Mouse (Mus musculus): ENCODE measurements around the gene Crabp2. TPM values are rescaled to one million over a fixed set of nuclear protein-coding genes. Genes with fewer than 3 reads are reported as not detected.

Crabp2 gene
- polyA plus RNA-seq, 1 experiment = not detected

DNA sequence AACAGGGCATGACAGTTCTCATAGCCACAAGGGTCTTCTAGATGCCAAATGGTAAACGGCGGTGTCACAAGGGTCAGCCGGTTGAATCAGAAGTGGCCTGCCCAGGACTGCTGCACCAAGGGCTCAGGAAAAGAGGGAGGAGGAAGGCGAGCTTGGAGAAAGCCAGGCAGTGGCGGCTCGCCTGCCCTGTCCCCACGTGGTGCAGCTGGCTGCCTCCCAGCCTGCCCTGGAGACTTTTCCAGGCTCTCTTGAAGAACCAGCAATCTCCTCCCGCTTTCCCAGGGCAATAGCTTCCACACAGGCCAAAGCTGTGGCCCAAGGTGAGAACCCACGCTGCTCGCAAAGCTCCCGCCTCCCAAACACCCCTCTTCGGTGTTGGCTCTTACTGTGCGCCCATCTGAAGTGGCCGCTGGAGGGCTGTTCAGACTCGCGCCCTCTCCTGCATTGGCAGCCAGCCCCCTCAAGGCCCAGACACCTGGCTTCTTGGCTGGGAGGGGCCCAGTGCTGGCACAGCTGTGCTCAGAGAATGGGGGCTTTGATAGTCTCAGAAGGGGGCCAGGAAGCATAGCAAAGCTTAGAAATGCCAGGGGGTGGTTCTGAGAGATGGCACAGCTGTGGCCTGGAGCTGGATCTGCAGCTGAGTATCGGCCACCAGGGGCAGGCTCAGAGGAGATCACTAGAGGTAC lies 54.0 kb downstream of the Crabp2 start:
- no peaks in the 10 kb centered on the region for H3K4me1 ChIP-seq (ENCODE audit: control insufficient read depth, insufficient read depth, low read length)
- H3K27ac ChIP-seq (ENCODE audit: insufficient read depth, low read depth, low read length) = no peak overlapping the region
- H3K4me3 ChIP-seq (ENCODE audit: insufficient read depth, low read length) = no peak overlapping the region
- TF ChIP-seq CTCF (IDR thresholded peaks at IDR 0.05; ENCODE audit: low read depth, low read length) (no peak), POLR2A (IDR thresholded peaks at IDR 0.05; ENCODE audit: borderline replicate concordance, low read depth, low read length) (no peak)

Other genes starting within 250 kb of the Crabp2 start
- gene Lrrc71, start 200.0 kb upstream of the Crabp2 start, polyA plus RNA-seq (2012; ENCODE audit: insufficient read depth, insufficient read length, missing spikeins) = not detected in 2 replicates
- gene Ntrk1, start 153.5 kb upstream of the Crabp2 start, polyA plus RNA-seq (2012; ENCODE audit: insufficient read depth, insufficient read length, missing spikeins) = not detected in 2 replicates
- not detected in 2 replicates for gene Insrr, start 151.7 kb upstream of the Crabp2 start, polyA plus RNA-seq (2012; ENCODE audit: insufficient read depth, insufficient read length, missing spikeins)
- gene Pear1, start 124.4 kb upstream of the Crabp2 start, polyA plus RNA-seq (2012; ENCODE audit: insufficient read depth, insufficient read length, missing spikeins) = not detected in 2 replicates
- not detected in 2 replicates for gene Sh2d2a, start 101.9 kb upstream of the Crabp2 start, polyA plus RNA-seq (2012; ENCODE audit: insufficient read depth, insufficient read length, missing spikeins)
- gene Prcc, start 63.1 kb upstream of the Crabp2 start, polyA plus RNA-seq (2012; ENCODE audit: insufficient read depth, insufficient read length, missing spikeins) = 31.2 and 34.8 TPM in 2 replicates
- gene Hdgf, start 42.3 kb upstream of the Crabp2 start, polyA plus RNA-seq (2012; ENCODE audit: insufficient read depth, insufficient read length, missing spikeins) = 170 and 180 TPM in 2 replicates
- 139 and 147 TPM in 2 replicates for gene Mrpl24, start 29.2 kb upstream of the Crabp2 start, polyA plus RNA-seq (2012; ENCODE audit: insufficient read depth, insufficient read length, missing spikeins)
- gene Isg20l2, start 18.4 kb upstream of the Crabp2 start, polyA plus RNA-seq (2012; ENCODE audit: insufficient read depth, insufficient read length, missing spikeins) = 22.0 and 22.3 TPM in 2 replicates
- gene Rrnad1, start 17.9 kb upstream of the Crabp2 start, polyA plus RNA-seq (2012; ENCODE audit: insufficient read depth, insufficient read length, missing spikeins) = 17.8 and 23.3 TPM in 2 replicates
- gene Nes, start 22.4 kb downstream of the Crabp2 start, polyA plus RNA-seq (2012; ENCODE audit: insufficient read depth, insufficient read length, missing spikeins) = 1.4 and 1.7 TPM in 2 replicates
- gene Bcan, start 51.6 kb downstream of the Crabp2 start, polyA plus RNA-seq (2012; ENCODE audit: insufficient read depth, insufficient read length, missing spikeins) = not detected in 2 replicates
- gene Hapln2, start 78.9 kb downstream of the Crabp2 start, polyA plus RNA-seq (2012; ENCODE audit: insufficient read depth, insufficient read length, missing spikeins) = not detected in 2 replicates
- 7.9 and 8.4 TPM in 2 replicates for gene Gpatch4, start 94.4 kb downstream of the Crabp2 start, polyA plus RNA-seq (2012; ENCODE audit: insufficient read depth, insufficient read length, missing spikeins)
- 76.1 and 83.0 TPM in 2 replicates for gene Naxe, start 109.8 kb downstream of the Crabp2 start, polyA plus RNA-seq (2012; ENCODE audit: insufficient read depth, insufficient read length, missing spikeins)
- not detected in 2 replicates for gene Ttc24, start 129.6 kb downstream of the Crabp2 start, polyA plus RNA-seq (2012; ENCODE audit: insufficient read depth, insufficient read length, missing spikeins)
- gene Iqgap3, start 133.3 kb downstream of the Crabp2 start, polyA plus RNA-seq (2012; ENCODE audit: insufficient read depth, insufficient read length, missing spikeins) = 20.5 and 25.7 TPM in 2 replicates
- gene Mef2d, start 193.7 kb downstream of the Crabp2 start, polyA plus RNA-seq (2012; ENCODE audit: insufficient read depth, insufficient read length, missing spikeins) = 84.5 and 98.1 TPM in 2 replicates

Measured in bone marrow macrophage, adult 2 months (primary cell).